Mouse (Mus musculus) A20 (cell line): ENCODE measurements around the gene Ghr.

Source experiments
- DNase-seq: peaks from one replicate; pipeline ENCODE4 v3.0.0-alpha.2; 2011; ENCODE audit warnings: low read depth, low spot score

Gene Ghr

GRCm38 (mm10) chr15:3582807-3583636 is at the start of gene Ghr:
Ghr (minus strand) TSS chr15:3583492.
- DNase-seq: peak; percentile 58

- DNase-seq: no peak
Observed at GRCm38 (mm10) chr15:3622746-3623145, 39.5 kb upstream of the Ghr start.

GRCm38 (mm10) chr15:3620368-3620767 is 37.1 kb upstream of the Ghr start:
- no peak for DNase-seq

- DNase-seq: no peak
Observed at GRCm38 (mm10) chr15:3618311-3618710, 35.0 kb upstream of the Ghr start.

- DNase-seq: no peak
Observed at GRCm38 (mm10) chr15:3611961-3612360, 28.7 kb upstream of the Ghr start.

GRCm38 (mm10) chr15:3607951-3608350 is 24.7 kb upstream of the Ghr start:
- DNase-seq: no peak

- DNase-seq: no peak
Observed at GRCm38 (mm10) chr15:3602098-3602486, 18.8 kb upstream of the Ghr start.

GRCm38 (mm10) chr15:3601422-3602097 is 18.3 kb upstream of the Ghr start:
- DNase-seq: no peak

- no peak for DNase-seq
Observed at GRCm38 (mm10) chr15:3587879-3588278, 4.6 kb upstream of the Ghr start.

- DNase-seq: no peak
Observed at GRCm38 (mm10) chr15:3584361-3584760, 1.1 kb upstream of the Ghr start.

- DNase-seq: no peak
Observed at GRCm38 (mm10) chr15:3581861-3582806, 1.2 kb downstream of the Ghr start.

GRCm38 (mm10) chr15:3581337-3581736 is 2.0 kb downstream of the Ghr start:
- DNase-seq: no peak

GRCm38 (mm10) chr15:3580216-3580615 is 3.1 kb downstream of the Ghr start:
- no peak for DNase-seq

- DNase-seq: no peak
Observed at GRCm38 (mm10) chr15:3578286-3578980, 4.9 kb downstream of the Ghr start.

- no peak for DNase-seq
Observed at GRCm38 (mm10) chr15:3569178-3569903, 14.0 kb downstream of the Ghr start.

- no peak for DNase-seq
Observed at GRCm38 (mm10) chr15:3564570-3564969, 18.7 kb downstream of the Ghr start.

GRCm38 (mm10) chr15:3563929-3564516 is 19.3 kb downstream of the Ghr start:
- no peak for DNase-seq

GRCm38 (mm10) chr15:3563473-3563872 is 19.8 kb downstream of the Ghr start:
- DNase-seq: no peak

- DNase-seq: no peak
Observed at GRCm38 (mm10) chr15:3558524-3558923, 24.8 kb downstream of the Ghr start.

- DNase-seq: no peak
Observed at GRCm38 (mm10) chr15:3544289-3544688, 39.0 kb downstream of the Ghr start.
